Comparison of ENCODE assay signal across 22 mouse cellular contexts in the genomic region with DNA sequence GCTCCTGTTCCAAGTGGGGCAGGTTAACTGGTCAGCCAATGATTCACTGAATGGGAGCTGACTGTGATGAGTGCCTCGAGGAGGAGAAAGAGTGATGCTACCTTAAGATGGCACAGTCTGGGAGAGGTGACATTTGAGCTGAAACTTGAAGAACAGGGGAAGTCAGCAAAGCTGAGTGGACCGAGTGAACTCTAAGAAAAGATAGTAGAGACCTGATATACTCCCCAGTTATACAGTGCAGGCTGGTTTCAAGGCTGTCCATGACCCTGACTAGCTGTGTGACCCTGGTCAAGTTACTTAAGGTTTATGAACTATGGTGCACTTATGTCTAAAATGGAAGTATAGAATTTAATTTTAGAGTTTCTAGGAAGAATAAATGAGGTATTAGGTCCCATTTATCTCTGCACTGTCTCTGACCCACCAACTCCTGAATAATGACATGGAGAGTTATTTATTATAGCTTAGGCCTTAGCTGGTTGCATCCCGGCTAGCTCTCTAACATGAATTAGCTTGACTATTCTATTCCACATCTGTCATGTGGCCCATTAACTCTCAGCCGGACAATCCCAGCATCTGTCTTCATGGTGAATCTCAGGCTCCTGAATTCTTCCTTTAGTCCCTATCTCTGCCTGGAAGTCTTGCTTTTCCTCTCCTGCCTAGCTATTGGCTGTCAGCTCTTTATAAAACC.
DNase-seq lines count a peak whose midpoint lies in the region; ATAC-seq and TF ChIP-seq lines count a peak whose summit lies in the region.
"Had no signal": no experiment of that assay in that cellular context is flagged by ENCODE, and none has a peak within 500 bp of the region (broad histone marks: within the 10 kb centered on the region; RNA-seq: fewer than 3 reads in every experiment).

No protein-coding gene starts in this region.

- peak; percentile 77 for ATAC-seq in kidney, embryonic 15.5 days (replicated peaks; ENCODE audit: low FRiP score)
- peak; percentile 25; the same call in 1 of the 2 replicates for ATAC-seq in kidney, postnatal 0 days (replicated peaks; ENCODE audit: low FRiP score, low read depth)
- ATAC-seq: forebrain, embryonic 14.5 days; forebrain, embryonic 16.5 days had no signal

- intact Hi-C loops in left cerebral cortex, postnatal 10 days (cut with DNase I): no loop called here

- no peak for DNase-seq in kidney, postnatal 36 days
- peak; percentile 52 for DNase-seq in kidney, postnatal 0 days (ENCODE audit: low spot score)
- DNase-seq in kidney, postnatal 10 days: no peak
- no peak for DNase-seq in left cerebral cortex, postnatal 10 days (ENCODE audit: extremely low spot score in 1 of 2, low spot score in 2 of 2)
- DNase-seq: adrenal gland, adult 2 months; adrenal gland, postnatal 10 days; adrenal gland, postnatal 25 days; cerebellum, adult 11 months; cerebellum, adult 18-20 months; cerebellum, adult 8-10 months; cerebellum, adult 9-11 months; cerebellum, postnatal 14 days; cerebellum, postnatal 36 days; embryo, embryonic 11 days had no signal

- H3K9ac ChIP-seq in kidney, embryonic 15.5 days: no peak overlapping the region
- no peak overlapping the region for H3K9ac ChIP-seq in kidney, postnatal 0 days (ENCODE audit: low read depth, low read length)
- H3K9ac ChIP-seq: embryonic facial prominence, embryonic 13.5 days; embryonic facial prominence, embryonic 15.5 days; forebrain, embryonic 12.5 days had no signal

- no peaks in the 10 kb centered on the region for H3K9me3 ChIP-seq in kidney, embryonic 15.5 days (replicated peaks)
- no peaks in the 10 kb centered on the region for H3K9me3 ChIP-seq in kidney, postnatal 0 days (replicated peaks; ENCODE audit: low read length)
- H3K9me3 ChIP-seq: embryonic facial prominence, embryonic 13.5 days; embryonic facial prominence, embryonic 15.5 days; forebrain, embryonic 10.5 days; forebrain, embryonic 12.5 days had no signal

- no peak overlapping the region for H3K4me2 ChIP-seq in kidney, embryonic 15.5 days
- no peak overlapping the region for H3K4me2 ChIP-seq in kidney, postnatal 0 days (ENCODE audit: low read length)
- H3K4me2 ChIP-seq: embryonic facial prominence, embryonic 13.5 days; embryonic facial prominence, embryonic 15.5 days; forebrain, embryonic 12.5 days had no signal

- WGBS in kidney, embryonic 15.5 days: 56% methylated on average over 4 of the region's 4 CpGs
- 38% methylated on average over 4 of the region's 4 CpGs for WGBS in kidney, postnatal 0 days

- no peak overlapping the region for H3K27ac ChIP-seq in kidney, embryonic 15.5 days
- H3K27ac ChIP-seq in kidney, postnatal 0 days: no peak overlapping the region
- H3K27ac ChIP-seq: embryonic facial prominence, embryonic 13.5 days; embryonic facial prominence, embryonic 15.5 days; forebrain, embryonic 10.5 days; forebrain, embryonic 12.5 days had no signal

- no peaks in the 10 kb centered on the region for H3K36me3 ChIP-seq in kidney, embryonic 15.5 days
- H3K36me3 ChIP-seq in kidney, postnatal 0 days (ENCODE audit: insufficient read depth, low read length): no peaks in the 10 kb centered on the region
- H3K36me3 ChIP-seq: embryonic facial prominence, embryonic 13.5 days; embryonic facial prominence, embryonic 15.5 days; forebrain, embryonic 10.5 days; forebrain, embryonic 12.5 days had no signal

- no peaks in the 10 kb centered on the region for H3K27me3 ChIP-seq in kidney, embryonic 15.5 days
- no peaks in the 10 kb centered on the region for H3K27me3 ChIP-seq in kidney, postnatal 0 days (ENCODE audit: insufficient read depth, low read length)
- H3K27me3 ChIP-seq: embryonic facial prominence, embryonic 13.5 days; embryonic facial prominence, embryonic 15.5 days; forebrain, embryonic 12.5 days had no signal

- H3K4me1 ChIP-seq in kidney, embryonic 15.5 days: no peaks in the 10 kb centered on the region
- no peaks in the 10 kb centered on the region for H3K4me1 ChIP-seq in kidney, postnatal 0 days (replicated peaks; ENCODE audit: insufficient read depth, low read length)
- H3K4me1 ChIP-seq: embryonic facial prominence, embryonic 13.5 days; embryonic facial prominence, embryonic 15.5 days; forebrain, embryonic 10.5 days; forebrain, embryonic 12.5 days had no signal

- TF ChIP-seq CTCF in kidney, postnatal 0 days (IDR thresholded peaks at IDR 0.05; ENCODE audit: low read depth): no peak

- H3K4me3 ChIP-seq in kidney, embryonic 15.5 days (replicated peaks): no peak overlapping the region
- H3K4me3 ChIP-seq in kidney, postnatal 0 days (replicated peaks; ENCODE audit: low read depth, low read length): no peak overlapping the region
- H3K4me3 ChIP-seq: embryonic facial prominence, embryonic 13.5 days; embryonic facial prominence, embryonic 15.5 days; erythroblast, embryonic 14.5 days; forebrain, embryonic 10.5 days; forebrain, embryonic 12.5 days had no signal
